Mouse (Mus musculus) lung, postnatal 0 days (tissue): ENCODE measurements around the gene Ssbp3. TPM values are rescaled to one million over a fixed set of nuclear protein-coding genes. Genes with fewer than 3 reads are reported as not detected.

Experiments used
- ATAC-seq: fragments of 200-750 bp; cut with Nextera tagmentation; 2 replicates; pipeline ENCODE4 v1.8.0; 2017; ENCODE audit warnings: moderate library complexity
- DNase-seq: peaks from one replicate; pipeline ENCODE4 v3.0.0-alpha.2; 2016; ENCODE audit warnings: low spot score
- H3K27ac ChIP-seq: fragments of 300-500 bp; sonication (generic); 2 replicates; pipeline ENCODE4 v1.5.1; 2014; ENCODE audit warnings: antibody characterized with exemption, mild to moderate bottlenecking, low read length, mixed read lengths
- H3K27me3 ChIP-seq: fragments of 300-500 bp; sonication (generic); replicated peaks from 2 replicates; pipeline ENCODE4 v1.6.1; 2014; ENCODE audit warnings: low read length, mixed read lengths; ENCODE audit not compliant: insufficient read depth
- H3K36me3 ChIP-seq: fragments of 300-500 bp; sonication (generic); 2 replicates; pipeline ENCODE4 v1.6.1; 2014; ENCODE audit warnings: low read length, mixed read lengths; ENCODE audit not compliant: insufficient read depth
- H3K4me1 ChIP-seq: fragments of 300-500 bp; sonication (generic); 2 replicates; pipeline ENCODE4 v1.6.1; 2014; ENCODE audit warnings: antibody characterized with exemption, low read depth, low read length, mixed read lengths; ENCODE audit not compliant: insufficient read depth
- H3K4me2 ChIP-seq: fragments of 300-500 bp; sonication (generic); replicated peaks from 2 replicates; pipeline ENCODE4 v1.6.1; 2014; ENCODE audit warnings: low read depth, mild to moderate bottlenecking, low read length, moderate library complexity, mixed read lengths
- H3K4me3 ChIP-seq: fragments of 300-500 bp; sonication (generic); 2 replicates; pipeline ENCODE4 v1.5.1; 2014; ENCODE audit warnings: low read depth, low read length
- H3K9ac ChIP-seq: fragments of 300-500 bp; sonication (generic); replicated peaks from 2 replicates; pipeline ENCODE4 v1.6.1; 2014; ENCODE audit warnings: low read depth, mild to moderate bottlenecking
- H3K9me3 ChIP-seq: fragments of 300-500 bp; sonication (generic); 2 replicates; pipeline ENCODE4 v1.6.1; 2016; ENCODE audit warnings: low read length, mixed read lengths
- CTCF ChIP-seq: IDR thresholded peaks from 2 replicates; pipeline ENCODE4 v1.5.1; 2016; ENCODE audit warnings: antibody characterized with exemption, mild to moderate bottlenecking
- EP300 ChIP-seq: IDR thresholded peaks from 2 replicates; pipeline ENCODE4 v1.6.1; 2016; ENCODE audit warnings: antibody characterized with exemption, mild to moderate bottlenecking, control low read depth
- WGBS: fragments of 180-500 bp; shearing (Covaris S2); extraction: QIAGEN DNeasy Blood & Tissue Kit; methylation state at CpG from one replicate; pipeline ENCODE4 v1.1.7; 2014; 5-methylcytosine and 5-hydroxymethylcytosine counted together
- polyA plus RNA-seq: library from polyadenylated mRNA; unstranded; fragments of >200 nt; fragmentation: Nextera tagmentation; extraction: Ambion mirVana; gene quantifications from 2 replicates; pipeline ENCODE4 v1.2.1, GENCODE M21; 2015

The Ssbp3 gene
- polyA plus RNA-seq, 1 experiment from 2014 or later = 40.2 TPM

DNA sequence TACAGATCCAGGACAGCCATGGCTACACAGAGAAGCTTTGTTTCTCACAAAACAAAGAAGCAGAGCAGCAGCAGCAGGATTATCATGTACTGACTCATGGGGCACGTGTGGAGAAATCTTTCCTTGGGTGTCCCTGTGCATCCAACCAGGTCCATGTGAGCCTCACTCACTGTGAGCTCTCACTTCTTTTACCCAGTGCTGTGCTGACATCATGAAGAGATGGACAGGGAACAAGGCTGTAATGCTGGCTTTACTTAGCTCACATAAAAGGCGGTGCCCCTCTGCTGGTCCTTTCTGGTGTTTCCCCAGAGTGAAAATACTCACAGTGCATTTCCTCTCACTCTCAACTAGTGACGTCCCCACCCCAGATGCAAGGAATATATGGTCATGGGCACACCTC, 111.0 kb downstream of the Ssbp3 start:
- no peaks in the 10 kb centered on the region for H3K27me3 ChIP-seq
- H3K4me2 ChIP-seq = no peak overlapping the region
- H3K27ac ChIP-seq = no peak overlapping the region
- 64% methylated on average over 3 of the region's 3 CpGs for WGBS
- H3K4me3 ChIP-seq = no peak overlapping the region
- no peak for ATAC-seq
- DNase-seq = no peak
- H3K4me1 ChIP-seq = no peaks in the 10 kb centered on the region
- no peaks in the 10 kb centered on the region for H3K9me3 ChIP-seq
- H3K36me3 ChIP-seq = no peaks in the 10 kb centered on the region
- H3K9ac ChIP-seq = no peak overlapping the region
- no peak for TF ChIP-seq CTCF
- TF ChIP-seq EP300 = no peak

DNA sequence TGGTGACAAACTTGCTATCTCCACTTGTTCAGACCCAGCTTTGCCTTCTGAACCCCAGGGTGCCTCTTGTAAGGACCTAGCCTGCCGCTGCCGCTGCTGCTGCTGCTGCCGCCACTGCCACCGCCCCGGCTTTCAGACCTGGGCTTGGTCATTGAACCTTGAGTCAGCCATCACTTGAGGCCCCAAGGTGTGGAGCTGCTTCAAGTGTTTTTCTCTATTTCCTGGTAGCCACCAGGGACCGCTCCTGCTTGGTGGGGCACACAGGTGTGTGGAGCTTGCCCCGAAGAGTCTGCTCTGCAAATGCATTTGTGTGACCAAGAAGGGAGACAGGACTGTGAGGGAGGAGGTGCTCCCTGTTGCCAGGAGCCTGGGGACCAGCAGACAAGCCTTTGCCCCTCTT, 114.4 kb downstream of the Ssbp3 start:
- Histone ChIP-seq H3K4me2 (no peak overlapping the region), H3K9ac (no peak overlapping the region), H3K27ac (no peak overlapping the region), H3K4me3 (no peak overlapping the region), H3K27me3 (no peaks in the 10 kb centered on the region), H3K9me3 (no peaks in the 10 kb centered on the region), H3K4me1 (no peaks in the 10 kb centered on the region), H3K36me3 (no peaks in the 10 kb centered on the region)
- no peak for TF ChIP-seq EP300
- peak; percentile 11; the same call in 1 of the 2 replicates for TF ChIP-seq CTCF
- 58% methylated on average over 7 of the region's 7 CpGs for WGBS
- ATAC-seq = 0 out of 2 replicates have a peak, but pooled peaks have one; percentile 23
- DNase-seq = peak; percentile 44

DNA sequence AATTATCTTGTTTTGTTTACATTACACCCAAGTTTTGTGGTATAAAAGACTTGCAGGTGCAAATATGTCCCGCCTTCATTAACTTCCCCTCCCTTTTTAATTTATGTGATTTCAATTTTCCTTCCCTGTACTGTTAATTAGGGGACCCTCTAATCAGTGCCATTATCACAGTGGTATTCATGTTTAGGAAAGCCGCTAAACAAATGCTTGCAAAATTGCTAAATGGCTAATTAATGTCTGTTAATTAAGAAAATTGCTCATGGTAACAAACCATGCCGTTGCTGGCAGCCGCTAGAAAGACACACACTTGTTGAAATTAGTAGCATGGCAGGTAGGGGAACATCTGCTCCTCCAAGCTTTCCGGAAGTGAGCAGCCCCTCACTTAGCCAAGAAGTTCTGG, 114.9 kb downstream of the Ssbp3 start:
- Histone ChIP-seq H3K4me1 (no peaks in the 10 kb centered on the region), H3K9ac (no peak overlapping the region), H3K27me3 (no peaks in the 10 kb centered on the region), H3K9me3 (no peaks in the 10 kb centered on the region), H3K36me3 (no peaks in the 10 kb centered on the region), H3K4me3 (no peak overlapping the region), H3K27ac (no peak overlapping the region), H3K4me2 (no peak overlapping the region)
- ATAC-seq (no peak), DNase-seq (no peak)
- 94% methylated on average over 5 of the region's 5 CpGs for WGBS
- TF ChIP-seq EP300 (no peak), CTCF (no peak)

DNA sequence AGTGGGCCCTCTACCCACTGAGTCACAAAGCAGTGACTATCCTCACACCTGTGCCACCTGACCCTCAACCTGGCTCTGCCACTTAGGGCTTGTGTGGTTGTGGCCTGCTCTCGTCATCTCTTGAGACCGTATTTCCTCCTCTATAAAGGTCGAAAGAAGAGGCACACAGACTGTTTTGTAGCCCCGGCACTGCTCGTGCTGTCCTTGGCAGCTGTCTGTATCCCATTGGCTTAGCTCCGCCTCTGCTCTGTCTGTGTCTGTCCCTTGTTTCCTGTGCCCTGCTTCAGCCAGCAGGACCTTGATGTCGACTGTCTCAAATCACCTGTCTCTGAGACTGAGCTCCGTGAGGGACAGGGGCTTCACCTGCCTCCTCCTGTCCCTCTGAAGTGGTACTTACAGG, 116.0 kb downstream of the Ssbp3 start:
- Histone ChIP-seq H3K9me3 (no peaks in the 10 kb centered on the region), H3K27me3 (no peaks in the 10 kb centered on the region), H3K27ac (no peak overlapping the region), H3K4me1 (no peaks in the 10 kb centered on the region), H3K4me3 (no peak overlapping the region), H3K36me3 (no peaks in the 10 kb centered on the region), H3K4me2 (no peak overlapping the region), H3K9ac (no peak overlapping the region)
- DNase-seq (no peak), ATAC-seq (no peak)
- TF ChIP-seq CTCF = no peak
- WGBS = 48% methylated on average over 8 of the region's 8 CpGs

DNA sequence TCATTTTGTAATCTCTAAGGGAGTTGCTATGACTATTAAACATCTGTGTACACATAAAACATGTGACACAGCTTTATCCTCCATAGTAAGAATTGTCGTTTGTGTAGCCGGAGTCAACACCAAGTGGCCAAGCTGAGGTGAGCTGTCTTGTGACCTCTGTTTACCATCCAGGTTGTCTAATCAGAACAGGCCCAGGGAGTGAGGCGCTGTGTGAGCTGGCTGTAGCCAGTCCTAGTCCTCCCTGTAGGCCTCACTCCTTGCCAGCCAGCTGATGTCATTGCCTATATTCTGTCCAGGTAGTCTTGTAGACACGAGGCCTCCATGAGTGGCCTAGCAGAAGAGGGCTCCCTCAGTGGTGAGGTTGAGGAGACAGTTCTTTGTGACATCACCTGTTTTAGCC, 125.2 kb downstream of the Ssbp3 start:
- Histone ChIP-seq H3K4me1 (no peaks in the 10 kb centered on the region), H3K36me3 (no peaks in the 10 kb centered on the region; the same call in 1 of the 2 replicates), H3K9me3 (no peaks in the 10 kb centered on the region), H3K27ac (no peak overlapping the region), H3K27me3 (no peaks in the 10 kb centered on the region), H3K4me2 (no peak overlapping the region), H3K4me3 (no peak overlapping the region), H3K9ac (no peak overlapping the region)
- no peak for TF ChIP-seq CTCF
- no peak for TF ChIP-seq EP300
- no peak for DNase-seq
- 75% methylated on average over 4 of the region's 4 CpGs for WGBS
- ATAC-seq = no peak

DNA sequence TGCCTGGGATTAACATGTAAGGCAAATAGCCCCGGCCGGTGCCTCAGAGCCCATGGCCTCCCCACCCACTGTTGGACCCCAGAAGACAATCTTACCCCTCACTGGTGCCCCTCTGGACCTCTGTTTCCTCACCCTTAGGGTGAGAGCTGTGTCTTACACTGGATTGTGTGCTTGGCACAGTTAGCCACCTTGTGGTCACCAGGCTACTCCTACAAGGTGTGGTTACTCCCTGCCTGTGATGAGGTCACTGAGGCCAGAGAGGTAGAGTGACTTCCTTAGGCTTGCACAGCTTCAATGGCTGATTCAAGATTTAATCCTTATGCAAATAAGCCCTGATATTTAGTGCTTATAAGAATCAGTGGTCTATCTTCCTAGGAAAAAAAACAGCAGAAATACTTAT, 126.5 kb downstream of the Ssbp3 start:
- ATAC-seq = no peak
- WGBS = 89% methylated on average over 2 of the region's 2 CpGs
- no peak overlapping the region for H3K9ac ChIP-seq
- no peaks in the 10 kb centered on the region for H3K27me3 ChIP-seq
- peaks cover 6% of the 10 kb centered on the region; the same call in 1 of the 2 replicates for H3K36me3 ChIP-seq
- no peak overlapping the region for H3K4me2 ChIP-seq
- H3K9me3 ChIP-seq = no peaks in the 10 kb centered on the region
- H3K4me3 ChIP-seq = no peak overlapping the region
- H3K27ac ChIP-seq = no peak overlapping the region
- no peaks in the 10 kb centered on the region for H3K4me1 ChIP-seq
- no peak for DNase-seq
- TF ChIP-seq EP300 (no peak), CTCF (peak; percentile 34)

DNA sequence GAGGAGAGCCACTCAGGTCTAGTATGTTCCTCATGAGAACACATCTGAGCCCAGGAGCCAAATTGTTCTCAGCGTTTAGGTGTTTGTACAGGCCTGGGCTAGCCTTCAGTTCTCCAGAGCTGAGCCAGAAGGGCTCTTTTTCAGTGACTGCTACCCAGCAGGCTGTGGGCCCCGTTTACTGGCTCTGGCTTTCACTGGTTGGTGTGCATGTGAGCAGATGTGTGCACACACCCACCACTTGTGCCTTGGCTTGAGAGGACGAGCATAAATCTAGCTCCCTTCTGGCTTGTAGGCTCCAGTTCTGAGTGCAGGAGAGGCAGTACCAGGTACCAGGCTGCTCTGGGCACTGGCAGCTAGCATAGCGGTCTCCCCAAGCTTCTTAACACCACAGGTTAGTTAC, 127.8 kb downstream of the Ssbp3 start:
- Histone ChIP-seq H3K4me2 (no peak overlapping the region), H3K9ac (no peak overlapping the region), H3K4me1 (no peaks in the 10 kb centered on the region), H3K36me3 (0 out of 2 replicates have a peak, but pooled peaks cover 6% of the 10 kb centered on the region), H3K27me3 (no peaks in the 10 kb centered on the region), H3K4me3 (no peak overlapping the region), H3K27ac (no peak overlapping the region), H3K9me3 (no peaks in the 10 kb centered on the region)
- 78% methylated on average over 4 of the region's 4 CpGs for WGBS
- DNase-seq (no peak), ATAC-seq (no peak)
- TF ChIP-seq EP300 (no peak), CTCF (no peak)
